Mouse (Mus musculus) kidney, adult 2 months (tissue): ENCODE measurements around the gene Catsperz.

Experiments used
- CTCF ChIP-seq: fragments of 200-500 bp; conservative IDR thresholded peaks from 2 replicates; pipeline ENCODE4 v1.5.1; 2011; ENCODE audit warnings: low read depth, mild to moderate bottlenecking, control low read depth, low read length, moderate library complexity, mixed read lengths; ENCODE audit not compliant: insufficient read depth, insufficient read length
- POLR2A ChIP-seq: fragments of 200-500 bp; IDR thresholded peaks from one replicate; pipeline ENCODE4 v1.6.1; 2011; ENCODE audit warnings: low read depth, low read length, control low read depth

DNA sequence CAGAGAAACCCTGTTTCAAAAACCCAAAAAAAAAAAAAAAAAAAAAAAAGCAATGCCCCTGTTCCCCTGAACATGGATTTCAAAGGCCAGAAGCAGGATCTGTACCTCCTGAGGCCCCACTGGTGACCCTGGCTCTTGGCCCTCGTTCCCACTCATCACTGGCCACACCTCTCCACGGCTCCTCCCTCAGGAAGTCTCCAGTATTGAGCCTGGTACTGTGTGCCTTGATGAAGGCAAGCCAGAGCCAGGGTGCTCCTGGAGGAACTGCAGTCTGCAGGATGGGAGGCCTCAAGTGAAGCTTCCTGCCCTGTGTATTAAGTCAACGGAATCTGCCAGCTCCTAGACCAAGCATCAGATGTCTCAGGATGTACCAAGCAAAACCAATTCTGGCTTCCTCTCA lies 19.0 kb downstream of the Catsperz start:
- TF ChIP-seq CTCF (no peak), POLR2A (peak; percentile 73)
